Mouse (Mus musculus): ENCODE data around the gene Alkbh2.

- no peak for TF ChIP-seq POLR2A (IDR thresholded peaks at IDR 0.05; ENCODE audit: insufficient read length, low read depth)
- TF ChIP-seq E2F4 (IDR thresholded peaks at IDR 0.05; ENCODE audit: insufficient read depth): no peak
- no peak for TF ChIP-seq TCF3 (IDR thresholded peaks at IDR 0.05; ENCODE audit: insufficient read length, low read depth)
- no peak for TF ChIP-seq MYOD1 (IDR thresholded peaks at IDR 0.05; ENCODE audit: control insufficient read depth in 1 of 3, insufficient read length in 2 of 3, low read depth in 2 of 3)
- TF ChIP-seq MYOG (IDR thresholded peaks at IDR 0.05; ENCODE audit: control insufficient read depth in 1 of 3, insufficient read depth in 1 of 3, insufficient read length in 2 of 3, low read depth in 2 of 3): no peak
- no peak for TF ChIP-seq POLR2AphosphoS2 (IDR thresholded peaks at IDR 0.05; ENCODE audit: insufficient read length, low read depth)
- TF ChIP-seq TCF12 (IDR thresholded peaks at IDR 0.05; ENCODE audit: insufficient read depth, poor library complexity, severe bottlenecking): no peak
- no peak for TF ChIP-seq REST (IDR thresholded peaks at IDR 0.05; ENCODE audit: insufficient read depth, insufficient read length)
Observed at GRCm38 (mm10) chr5:114163117-114163696, 35.2 kb upstream of the Alkbh2 start.

All from myocyte (in vitro differentiated cells).